In genomic region chr12:100945948-100946347, GRCm38 (mm10) we compare ENCODE assay signal across 27 mouse cellular contexts. TPM values are rescaled to one million over a fixed set of nuclear protein-coding genes. Genes with fewer than 3 reads are reported as not detected.
"Had no signal": no experiment of that assay in that cellular context is flagged by ENCODE, and none has a peak within 500 bp of the region (broad histone marks: within the 10 kb centered on the region; RNA-seq: fewer than 3 reads in every experiment).

No protein-coding gene starts in this region.

- DNase-seq: cerebellum, adult 2 months; cerebellum, adult 8-10 months; cerebellum, adult 9-10 months; cerebellum, adult 9-11 months; cerebellum, postnatal 10 days; cerebellum, postnatal 14 days; cerebellum, postnatal 25 days; cerebellum, postnatal 36 days; embryo, embryonic 11 days; forebrain, postnatal 0 days; gastrocnemius, adult 2 months; gastrocnemius, postnatal 10 days; gastrocnemius, postnatal 14 days; gastrocnemius, postnatal 25 days; gastrocnemius, postnatal 36 days; heart, adult 18-20 months had no signal

- H3K4me2 ChIP-seq: embryonic facial prominence, embryonic 12.5 days; embryonic facial prominence, embryonic 13.5 days; embryonic facial prominence, embryonic 15.5 days; forebrain, embryonic 12.5 days; forebrain, embryonic 13.5 days; forebrain, embryonic 15.5 days had no signal

- H3K36me3 ChIP-seq: embryonic facial prominence, embryonic 15.5 days had no signal

- H3K4me1 ChIP-seq: embryonic facial prominence, embryonic 10.5 days; embryonic facial prominence, embryonic 12.5 days; embryonic facial prominence, embryonic 13.5 days; embryonic facial prominence, embryonic 15.5 days; forebrain, embryonic 10.5 days; forebrain, embryonic 12.5 days; forebrain, embryonic 13.5 days; forebrain, embryonic 15.5 days had no signal

- H3K9ac ChIP-seq: embryonic facial prominence, embryonic 12.5 days; embryonic facial prominence, embryonic 13.5 days; embryonic facial prominence, embryonic 15.5 days; forebrain, embryonic 12.5 days; forebrain, embryonic 13.5 days; forebrain, embryonic 15.5 days; forebrain, postnatal 0 days had no signal

- ATAC-seq: forebrain, embryonic 13.5 days; forebrain, embryonic 14.5 days; forebrain, embryonic 15.5 days; forebrain, embryonic 16.5 days; forebrain, postnatal 0 days had no signal

- H3K9me3 ChIP-seq: embryonic facial prominence, embryonic 12.5 days; embryonic facial prominence, embryonic 13.5 days; embryonic facial prominence, embryonic 15.5 days; forebrain, embryonic 10.5 days; forebrain, embryonic 12.5 days; forebrain, embryonic 13.5 days; forebrain, embryonic 15.5 days had no signal

- H3K4me3 ChIP-seq: embryonic facial prominence, embryonic 10.5 days; embryonic facial prominence, embryonic 12.5 days; embryonic facial prominence, embryonic 13.5 days; embryonic facial prominence, embryonic 15.5 days; erythroblast, embryonic 14.5 days; forebrain, embryonic 10.5 days; forebrain, embryonic 12.5 days; forebrain, embryonic 13.5 days; forebrain, embryonic 15.5 days; gastrocnemius, adult 2 months had no signal

- H3K27me3 ChIP-seq: embryonic facial prominence, embryonic 12.5 days; embryonic facial prominence, embryonic 13.5 days; embryonic facial prominence, embryonic 15.5 days; forebrain, embryonic 12.5 days; forebrain, embryonic 13.5 days; forebrain, embryonic 15.5 days had no signal

- H3K27ac ChIP-seq: embryonic facial prominence, embryonic 10.5 days; embryonic facial prominence, embryonic 12.5 days; embryonic facial prominence, embryonic 13.5 days; embryonic facial prominence, embryonic 15.5 days; forebrain, embryonic 10.5 days; forebrain, embryonic 12.5 days; forebrain, embryonic 13.5 days; forebrain, embryonic 15.5 days had no signal

RNA-seq across cellular contexts. Expression of gene Gpr68, which starts 38.0 kb away (rescaled TPM):
- polyA plus RNA-seq: erythroblast, embryonic 14.5 days had no signal
